ENCODE assay signal across 27 mouse cellular contexts in genomic region chr9:66488786-66489185, GRCm38 (mm10).
"Had no signal": no experiment of that assay in that cellular context is flagged by ENCODE, and none has a peak within 500 bp of the region (broad histone marks: within the 10 kb centered on the region; RNA-seq: fewer than 3 reads in every experiment).

No protein-coding gene starts in this region.

- ATAC-seq: forebrain, embryonic 13.5 days; forebrain, embryonic 14.5 days; forebrain, embryonic 15.5 days; forebrain, embryonic 16.5 days; forebrain, postnatal 0 days had no signal

- H3K4me3 ChIP-seq: embryonic facial prominence, embryonic 10.5 days; embryonic facial prominence, embryonic 12.5 days; embryonic facial prominence, embryonic 13.5 days; embryonic facial prominence, embryonic 15.5 days; erythroblast, embryonic 14.5 days; forebrain, embryonic 10.5 days; forebrain, embryonic 12.5 days; forebrain, embryonic 13.5 days; forebrain, embryonic 15.5 days; gastrocnemius, adult 2 months; heart, adult 2 months had no signal

- H3K4me2 ChIP-seq: embryonic facial prominence, embryonic 12.5 days; embryonic facial prominence, embryonic 13.5 days; embryonic facial prominence, embryonic 15.5 days; forebrain, embryonic 12.5 days; forebrain, embryonic 13.5 days; forebrain, embryonic 15.5 days had no signal

- H3K4me1 ChIP-seq: embryonic facial prominence, embryonic 10.5 days; embryonic facial prominence, embryonic 12.5 days; embryonic facial prominence, embryonic 13.5 days; embryonic facial prominence, embryonic 15.5 days; forebrain, embryonic 10.5 days; forebrain, embryonic 12.5 days; forebrain, embryonic 13.5 days; forebrain, embryonic 15.5 days had no signal

- DNase-seq: cerebellum, adult 8-10 months; cerebellum, adult 9-10 months; cerebellum, adult 9-11 months; cerebellum, postnatal 10 days; cerebellum, postnatal 14 days; cerebellum, postnatal 25 days; cerebellum, postnatal 36 days; embryo, embryonic 11 days; forebrain, postnatal 0 days; gastrocnemius, adult 2 months; gastrocnemius, postnatal 10 days; gastrocnemius, postnatal 14 days; gastrocnemius, postnatal 25 days; gastrocnemius, postnatal 36 days; heart, adult 18-20 months; heart, adult 2 months had no signal

- H3K27ac ChIP-seq: embryonic facial prominence, embryonic 10.5 days; embryonic facial prominence, embryonic 12.5 days; embryonic facial prominence, embryonic 13.5 days; embryonic facial prominence, embryonic 15.5 days; forebrain, embryonic 10.5 days; forebrain, embryonic 12.5 days; forebrain, embryonic 13.5 days; forebrain, embryonic 15.5 days; gastrocnemius, adult 2 months; heart, adult 2 months had no signal

- H3K9me3 ChIP-seq: embryonic facial prominence, embryonic 10.5 days; embryonic facial prominence, embryonic 12.5 days; embryonic facial prominence, embryonic 13.5 days; embryonic facial prominence, embryonic 15.5 days; forebrain, embryonic 10.5 days; forebrain, embryonic 12.5 days; forebrain, embryonic 13.5 days; forebrain, embryonic 15.5 days had no signal

- H3K9ac ChIP-seq: embryonic facial prominence, embryonic 12.5 days; embryonic facial prominence, embryonic 13.5 days; embryonic facial prominence, embryonic 15.5 days; forebrain, embryonic 12.5 days; forebrain, embryonic 13.5 days; forebrain, embryonic 15.5 days; forebrain, postnatal 0 days had no signal

- H3K27me3 ChIP-seq: embryonic facial prominence, embryonic 12.5 days; embryonic facial prominence, embryonic 13.5 days; embryonic facial prominence, embryonic 15.5 days; forebrain, embryonic 12.5 days; forebrain, embryonic 13.5 days; forebrain, embryonic 15.5 days had no signal
